Mouse (Mus musculus): ENCODE data around the gene Csnk1g1. TPM values are rescaled to one million over a fixed set of nuclear protein-coding genes. Genes with fewer than 3 reads are reported as not detected.
A peak's percentile ranks its signal among the peaks of the same experiment; 100 is the strongest.

Csnk1g1 gene
- polyA plus RNA-seq, 1 experiment: 69.5 TPM

- TF ChIP-seq CTCF (IDR thresholded peaks at IDR 0.05; ENCODE audit: low read depth, low read length): no peak
- TF ChIP-seq EP300 (IDR thresholded peaks at IDR 0.05; ENCODE audit: insufficient read depth, low read depth, low read length): no peak
- TF ChIP-seq POLR2A (IDR thresholded peaks at IDR 0.05; ENCODE audit: insufficient read depth, low read length): no peak
- Histone ChIP-seq H3K4me1 (ENCODE audit: control insufficient read depth, insufficient read depth, low read length) (peaks cover 4% of the 10 kb centered on the region), H3K36me3 (ENCODE audit: control insufficient read depth, insufficient read depth, low read length, poor library complexity, severe bottlenecking) (peaks cover 29% of the 10 kb centered on the region), H3K9me3 (replicated peaks; ENCODE audit: control insufficient read depth, insufficient read depth, low read length, poor library complexity, severe bottlenecking) (no peaks in the 10 kb centered on the region), H3K4me3 (ENCODE audit: low read depth, low read length) (no peak overlapping the region), H3K9ac (ENCODE audit: low read depth, poor library complexity, severe bottlenecking) (no peak overlapping the region), H3K27me3 (ENCODE audit: control insufficient read depth, insufficient read depth, low read length, poor library complexity, severe bottlenecking) (peaks cover 2% of the 10 kb centered on the region; the same call in 1 of the 2 replicates), H3K27ac (ENCODE audit: insufficient read depth, low read length) (no peak overlapping the region)
Measured at GRCm38 (mm10) chr9:66064316-66064715, 155.6 kb downstream of the Csnk1g1 start.

DNA sequence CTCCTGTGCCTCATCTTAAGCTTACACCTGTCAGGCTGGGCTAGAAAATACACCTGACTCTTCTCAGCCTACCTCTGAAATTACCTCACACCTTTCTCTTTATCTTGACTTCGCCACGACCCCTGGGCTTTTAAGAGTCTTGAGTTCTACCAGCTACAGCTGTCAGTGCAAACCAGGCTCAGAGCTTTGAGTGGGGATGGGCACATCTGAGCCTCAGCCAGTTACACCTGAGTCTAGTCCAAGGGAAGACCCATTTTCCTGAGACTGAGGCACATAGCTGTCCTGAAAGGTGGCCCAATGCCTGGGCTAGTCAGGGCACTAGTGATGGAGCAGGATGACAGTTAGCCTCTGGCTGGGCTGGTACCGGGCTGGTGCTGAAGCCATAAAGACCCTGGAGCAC lies 158.1 kb downstream of the Csnk1g1 start:
- Histone ChIP-seq H3K4me1 (ENCODE audit: control insufficient read depth, insufficient read depth, low read length) (peaks cover 5% of the 10 kb centered on the region), H3K27me3 (ENCODE audit: control insufficient read depth, insufficient read depth, low read length, poor library complexity, severe bottlenecking) (peaks cover 2% of the 10 kb centered on the region; the same call in 1 of the 2 replicates), H3K27ac (ENCODE audit: insufficient read depth, low read length) (no peak overlapping the region), H3K9me3 (replicated peaks; ENCODE audit: control insufficient read depth, insufficient read depth, low read length, poor library complexity, severe bottlenecking) (no peaks in the 10 kb centered on the region), H3K4me3 (ENCODE audit: low read depth, low read length) (no peak overlapping the region), H3K9ac (ENCODE audit: low read depth, poor library complexity, severe bottlenecking) (no peak overlapping the region), H3K36me3 (ENCODE audit: control insufficient read depth, insufficient read depth, low read length, poor library complexity, severe bottlenecking) (peaks cover 27% of the 10 kb centered on the region)
- TF ChIP-seq EP300 (IDR thresholded peaks at IDR 0.05; ENCODE audit: insufficient read depth, low read depth, low read length) (no peak), CTCF (IDR thresholded peaks at IDR 0.05; ENCODE audit: low read depth, low read length) (no peak)

DNA sequence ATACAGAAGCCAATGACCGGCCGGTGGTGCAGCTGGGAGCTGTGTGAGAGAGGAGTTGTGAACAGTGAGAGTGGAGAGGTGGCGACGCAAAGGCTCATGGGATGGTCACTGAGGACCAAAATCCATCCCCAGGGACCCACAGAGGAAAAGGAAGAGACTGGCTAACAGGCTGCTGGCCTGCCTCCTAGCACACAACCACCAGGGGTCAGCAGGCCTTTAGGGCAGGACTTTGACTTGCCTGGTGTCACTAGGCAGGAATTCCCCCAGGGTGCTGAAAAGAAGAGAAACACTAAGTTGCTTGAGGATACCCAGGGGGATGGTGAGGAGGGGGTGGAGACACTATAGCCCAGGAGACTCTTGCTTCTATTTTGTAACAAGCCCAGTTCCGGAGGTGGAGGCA lies 158.8 kb downstream of the Csnk1g1 start:
- Histone ChIP-seq H3K27ac (ENCODE audit: insufficient read depth, low read length) (no peak overlapping the region), H3K27me3 (ENCODE audit: control insufficient read depth, insufficient read depth, low read length, poor library complexity, severe bottlenecking) (peaks cover 2% of the 10 kb centered on the region; the same call in 1 of the 2 replicates), H3K9ac (ENCODE audit: low read depth, poor library complexity, severe bottlenecking) (no peak overlapping the region), H3K4me3 (ENCODE audit: low read depth, low read length) (no peak overlapping the region), H3K36me3 (ENCODE audit: control insufficient read depth, insufficient read depth, low read length, poor library complexity, severe bottlenecking) (peaks cover 24% of the 10 kb centered on the region), H3K9me3 (replicated peaks; ENCODE audit: control insufficient read depth, insufficient read depth, low read length, poor library complexity, severe bottlenecking) (no peaks in the 10 kb centered on the region), H3K4me1 (ENCODE audit: control insufficient read depth, insufficient read depth, low read length) (peaks cover 5% of the 10 kb centered on the region)
- TF ChIP-seq CTCF (IDR thresholded peaks at IDR 0.05; ENCODE audit: low read depth, low read length) (peak; percentile 75), EP300 (IDR thresholded peaks at IDR 0.05; ENCODE audit: insufficient read depth, low read depth, low read length) (no peak)

DNA sequence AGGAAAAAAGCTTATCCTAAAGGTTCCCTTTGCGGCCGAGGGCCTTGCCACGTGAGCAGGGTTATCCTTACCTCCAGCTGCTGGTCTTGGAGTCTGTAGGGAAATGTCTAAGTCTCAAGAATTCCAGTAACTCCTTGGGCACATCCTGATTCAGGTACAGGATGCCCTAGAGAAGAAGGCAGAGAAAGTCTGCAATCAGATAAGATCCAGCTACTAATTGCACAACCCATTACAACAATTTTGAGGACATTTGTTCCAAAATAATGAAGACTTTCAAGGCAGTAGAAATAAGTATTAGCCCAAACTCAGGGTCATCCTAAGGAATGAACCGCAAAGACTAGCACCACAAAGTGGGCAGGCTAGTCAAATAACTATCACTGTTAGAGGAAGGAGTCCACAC lies 159.3 kb downstream of the Csnk1g1 start:
- H3K4me3 ChIP-seq (ENCODE audit: low read depth, low read length): no peak overlapping the region

DNA sequence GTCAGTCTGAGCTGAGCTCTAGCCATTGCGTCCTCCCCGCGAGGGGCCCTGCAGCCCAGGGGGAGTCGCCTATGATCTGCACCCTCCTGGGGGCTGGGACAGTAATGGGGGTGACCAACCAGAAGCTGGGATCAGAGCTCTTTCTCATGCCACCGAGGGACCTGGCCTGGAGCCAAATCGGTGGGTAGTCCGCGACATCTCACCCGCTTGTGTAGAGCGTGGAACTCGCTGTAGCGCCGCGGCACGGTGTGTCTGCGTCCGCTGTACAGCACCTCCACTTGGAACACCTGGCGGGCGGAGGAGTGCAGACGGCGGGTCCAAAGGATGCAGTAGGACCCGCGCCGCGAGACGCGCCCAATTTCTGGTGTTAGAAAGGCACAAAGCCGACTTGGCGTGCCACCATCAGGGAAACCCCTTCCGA lies 160.3 kb downstream of the Csnk1g1 start:
- Histone ChIP-seq H3K9ac (ENCODE audit: low read depth, poor library complexity, severe bottlenecking) (peak overlapping the region; percentile 75), H3K9me3 (replicated peaks; ENCODE audit: control insufficient read depth, insufficient read depth, low read length, poor library complexity, severe bottlenecking) (no peaks in the 10 kb centered on the region; the same call in 1 of the 2 replicates), H3K4me3 (ENCODE audit: low read depth, low read length) (peak overlapping the region; percentile 90), H3K27me3 (ENCODE audit: control insufficient read depth, insufficient read depth, low read length, poor library complexity, severe bottlenecking) (peaks cover 2% of the 10 kb centered on the region; the same call in 1 of the 2 replicates), H3K27ac (ENCODE audit: insufficient read depth, low read length) (no peak overlapping the region), H3K36me3 (ENCODE audit: control insufficient read depth, insufficient read depth, low read length, poor library complexity, severe bottlenecking) (peaks cover 12% of the 10 kb centered on the region), H3K4me1 (ENCODE audit: control insufficient read depth, insufficient read depth, low read length) (peaks cover 5% of the 10 kb centered on the region)
- TF ChIP-seq CTCF (IDR thresholded peaks at IDR 0.05; ENCODE audit: low read depth, low read length): no peak
- no peak for TF ChIP-seq EP300 (IDR thresholded peaks at IDR 0.05; ENCODE audit: insufficient read depth, low read depth, low read length)
- TF ChIP-seq POLR2A (IDR thresholded peaks at IDR 0.05; ENCODE audit: insufficient read depth, low read length): no peak

More for the DNA sequence above, 159.3 kb downstream of the Csnk1g1 start:
- TF ChIP-seq CTCF (IDR thresholded peaks at IDR 0.05; ENCODE audit: low read depth, low read length): no peak
- no peak for TF ChIP-seq POLR2A (IDR thresholded peaks at IDR 0.05; ENCODE audit: insufficient read depth, low read length)
- TF ChIP-seq EP300 (IDR thresholded peaks at IDR 0.05; ENCODE audit: insufficient read depth, low read depth, low read length): no peak
- Histone ChIP-seq H3K27ac (ENCODE audit: insufficient read depth, low read length) (no peak overlapping the region), H3K27me3 (ENCODE audit: control insufficient read depth, insufficient read depth, low read length, poor library complexity, severe bottlenecking) (peaks cover 2% of the 10 kb centered on the region; the same call in 1 of the 2 replicates), H3K9ac (ENCODE audit: low read depth, poor library complexity, severe bottlenecking) (no peak overlapping the region), H3K36me3 (ENCODE audit: control insufficient read depth, insufficient read depth, low read length, poor library complexity, severe bottlenecking) (peaks cover 19% of the 10 kb centered on the region), H3K4me1 (ENCODE audit: control insufficient read depth, insufficient read depth, low read length) (peaks cover 5% of the 10 kb centered on the region), H3K9me3 (replicated peaks; ENCODE audit: control insufficient read depth, insufficient read depth, low read length, poor library complexity, severe bottlenecking) (no peaks in the 10 kb centered on the region)

DNA sequence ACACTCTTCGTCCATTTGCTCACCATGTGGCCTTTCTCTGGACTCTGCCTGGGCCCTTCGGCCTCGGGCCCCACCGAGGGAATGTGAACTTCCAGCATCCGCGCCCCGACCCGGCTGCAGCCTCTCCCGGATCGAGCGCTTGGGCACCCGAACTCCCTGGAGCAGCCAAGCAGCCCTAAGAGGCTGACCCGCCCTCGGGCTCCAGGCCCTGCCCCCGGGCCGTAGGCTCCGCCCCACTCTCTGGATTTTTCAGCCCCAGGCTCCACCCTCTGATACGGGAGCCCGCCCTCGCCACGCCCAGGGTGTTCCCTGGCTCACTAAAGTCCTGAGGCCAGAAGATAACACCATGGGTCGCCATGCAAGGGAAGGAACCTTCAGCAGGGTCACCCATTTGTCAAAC lies 160.9 kb downstream of the Csnk1g1 start, which contains the start of gene Snx22:
Snx22 (minus strand) TSS at position 137 of the 400 bp plus-strand sequence.
- H3K27ac ChIP-seq (ENCODE audit: insufficient read depth, low read length): no peak within 1 kb of the TSS
- TF ChIP-seq POLR2A (IDR thresholded peaks at IDR 0.05; ENCODE audit: insufficient read depth, low read length) (no peak), EP300 (IDR thresholded peaks at IDR 0.05; ENCODE audit: insufficient read depth, low read depth, low read length) (no peak), CTCF (IDR thresholded peaks at IDR 0.05; ENCODE audit: low read depth, low read length) (no peak)
- H3K36me3 ChIP-seq (ENCODE audit: control insufficient read depth, insufficient read depth, low read length, poor library complexity, severe bottlenecking): peaks cover 12% of the 10 kb centered on the region

More for the DNA sequence above, 160.9 kb downstream of the Csnk1g1 start, which contains the start of gene Snx22:
- peaks cover 2% of the 10 kb centered on the region; the same call in 1 of the 2 replicates for H3K27me3 ChIP-seq (ENCODE audit: control insufficient read depth, insufficient read depth, low read length, poor library complexity, severe bottlenecking)
- H3K4me3 ChIP-seq (ENCODE audit: low read depth, low read length): peak within 1 kb of the TSS; percentile 90
- no peaks in the 10 kb centered on the region; the same call in 1 of the 2 replicates for H3K9me3 ChIP-seq (replicated peaks; ENCODE audit: control insufficient read depth, insufficient read depth, low read length, poor library complexity, severe bottlenecking)
- peaks cover 5% of the 10 kb centered on the region for H3K4me1 ChIP-seq (ENCODE audit: control insufficient read depth, insufficient read depth, low read length)
- H3K9ac ChIP-seq (ENCODE audit: low read depth, poor library complexity, severe bottlenecking): peak within 1 kb of the TSS; percentile 75
